Mouse (Mus musculus): Measurements from ENCODE around the gene Kcna6. TPM values are rescaled to one million over a fixed set of nuclear protein-coding genes. Genes with fewer than 3 reads are reported as not detected.

Kcna6 gene
- polyA plus RNA-seq, 1 experiment from 2014 or later, result 0.21 TPM

GRCm38 (mm10) chr6:126685135-126685534, 55.3 kb downstream of the Kcna6 start:
- H3K27me3 ChIP-seq (replicated peaks; ENCODE audit: insufficient read depth, low read length), result no peaks in the 10 kb centered on the region
- TF ChIP-seq CTCF (IDR thresholded peaks at IDR 0.05) (no peak), EP300 (IDR thresholded peaks at IDR 0.05) (no peak)
- ATAC-seq, result no peak

GRCm38 (mm10) chr6:126678961-126679360, 61.5 kb downstream of the Kcna6 start:
- TF ChIP-seq EP300 (IDR thresholded peaks at IDR 0.05) (no peak), CTCF (IDR thresholded peaks at IDR 0.05) (peak; percentile 42)
- ATAC-seq (no peak), DNase-seq (ENCODE audit: low spot score) (no peak)
- Histone ChIP-seq H3K4me2 (replicated peaks; ENCODE audit: low read depth, low read length) (no peak overlapping the region), H3K9ac (replicated peaks; ENCODE audit: low read depth) (no peak overlapping the region), H3K4me1 (ENCODE audit: insufficient read depth, low read depth, low read length) (no peaks in the 10 kb centered on the region), H3K27ac (ENCODE audit: low read length) (no peak overlapping the region), H3K9me3 (ENCODE audit: low read length) (no peaks in the 10 kb centered on the region), H3K36me3 (ENCODE audit: insufficient read depth, low read length) (no peaks in the 10 kb centered on the region), H3K27me3 (replicated peaks; ENCODE audit: insufficient read depth, low read length) (no peaks in the 10 kb centered on the region), H3K4me3 (ENCODE audit: low read depth, low read length) (no peak overlapping the region)
- WGBS, result 63% methylated on average over 7 of the region's 7 CpGs

More at GRCm38 (mm10) chr6:126685135-126685534, 55.3 kb downstream of the Kcna6 start:
- H3K4me1 ChIP-seq (ENCODE audit: insufficient read depth, low read depth, low read length), result no peaks in the 10 kb centered on the region
- H3K9me3 ChIP-seq (ENCODE audit: low read length), result no peaks in the 10 kb centered on the region
- no peak overlapping the region for H3K4me3 ChIP-seq (ENCODE audit: low read depth, low read length)
- no peak for DNase-seq (ENCODE audit: low spot score)
- H3K9ac ChIP-seq (replicated peaks; ENCODE audit: low read depth), result no peak overlapping the region
- H3K36me3 ChIP-seq (ENCODE audit: insufficient read depth, low read length), result no peaks in the 10 kb centered on the region
- no peak overlapping the region for H3K27ac ChIP-seq (ENCODE audit: low read length)
- H3K4me2 ChIP-seq (replicated peaks; ENCODE audit: low read depth, low read length), result no peak overlapping the region
- 38% methylated on average over 3 of the region's 3 CpGs for WGBS

GRCm38 (mm10) chr6:126667001-126667400, 73.5 kb downstream of the Kcna6 start:
- Histone ChIP-seq H3K27me3 (replicated peaks; ENCODE audit: insufficient read depth, low read length) (no peaks in the 10 kb centered on the region), H3K9ac (replicated peaks; ENCODE audit: low read depth) (no peak overlapping the region), H3K36me3 (ENCODE audit: insufficient read depth, low read length) (no peaks in the 10 kb centered on the region), H3K4me1 (ENCODE audit: insufficient read depth, low read depth, low read length) (no peaks in the 10 kb centered on the region), H3K9me3 (ENCODE audit: low read length) (no peaks in the 10 kb centered on the region), H3K4me2 (replicated peaks; ENCODE audit: low read depth, low read length) (no peak overlapping the region), H3K4me3 (ENCODE audit: low read depth, low read length) (no peak overlapping the region), H3K27ac (ENCODE audit: low read length) (no peak overlapping the region)
- no peak for TF ChIP-seq CTCF (IDR thresholded peaks at IDR 0.05)
- no peak for ATAC-seq
- WGBS, result 90% methylated on average over 5 of the region's 5 CpGs
- DNase-seq (ENCODE audit: low spot score), result no peak

- no peaks in the 10 kb centered on the region for H3K27me3 ChIP-seq (replicated peaks; ENCODE audit: insufficient read depth, low read length)
- no peaks in the 10 kb centered on the region for H3K4me1 ChIP-seq (ENCODE audit: insufficient read depth, low read depth, low read length)
- no peaks in the 10 kb centered on the region for H3K36me3 ChIP-seq (ENCODE audit: insufficient read depth, low read length)
- H3K9me3 ChIP-seq (ENCODE audit: low read length), result no peaks in the 10 kb centered on the region
- no peak for DNase-seq (ENCODE audit: low spot score)
- no peak overlapping the region for H3K4me2 ChIP-seq (replicated peaks; ENCODE audit: low read depth, low read length)
- no peak overlapping the region for H3K27ac ChIP-seq (ENCODE audit: low read length)
- H3K4me3 ChIP-seq (ENCODE audit: low read depth, low read length), result no peak overlapping the region
- 46% methylated on average over 6 of the region's 6 CpGs for WGBS
- no peak overlapping the region for H3K9ac ChIP-seq (replicated peaks; ENCODE audit: low read depth)
- ATAC-seq, result no peak
- TF ChIP-seq CTCF (IDR thresholded peaks at IDR 0.05) (no peak), EP300 (IDR thresholded peaks at IDR 0.05) (no peak)
Measured at GRCm38 (mm10) chr6:126666091-126666490, 74.4 kb downstream of the Kcna6 start.

GRCm38 (mm10) chr6:126664569-126664968, 75.9 kb downstream of the Kcna6 start:
- Histone ChIP-seq H3K9me3 (ENCODE audit: low read length) (no peaks in the 10 kb centered on the region), H3K4me3 (ENCODE audit: low read depth, low read length) (no peak overlapping the region), H3K27me3 (replicated peaks; ENCODE audit: insufficient read depth, low read length) (no peaks in the 10 kb centered on the region), H3K27ac (ENCODE audit: low read length) (no peak overlapping the region), H3K36me3 (ENCODE audit: insufficient read depth, low read length) (no peaks in the 10 kb centered on the region), H3K4me1 (ENCODE audit: insufficient read depth, low read depth, low read length) (no peaks in the 10 kb centered on the region), H3K9ac (replicated peaks; ENCODE audit: low read depth) (no peak overlapping the region), H3K4me2 (replicated peaks; ENCODE audit: low read depth, low read length) (no peak overlapping the region)
- ATAC-seq, result no peak
- no peak for DNase-seq (ENCODE audit: low spot score)
- 49% methylated on average over 3 of the region's 3 CpGs for WGBS
- TF ChIP-seq CTCF (IDR thresholded peaks at IDR 0.05) (no peak), EP300 (IDR thresholded peaks at IDR 0.05) (no peak)

Other genes starting within 250 kb of the Kcna6 start
- 1.5 TPM in 2 replicates for gene Kcna5, start 205.3 kb downstream of the Kcna6 start, polyA plus RNA-seq (2015; fragmentation: Nextera tagmentation; extraction: Ambion mirVana)
- 0.08 and 0.12 TPM in 2 replicates for gene Kcna1, start 94.3 kb downstream of the Kcna6 start, polyA plus RNA-seq (2015; fragmentation: Nextera tagmentation; extraction: Ambion mirVana)
- 136 and 141 TPM in 2 replicates for gene Ndufa9, start 108.5 kb upstream of the Kcna6 start, polyA plus RNA-seq (2015; fragmentation: Nextera tagmentation; extraction: Ambion mirVana)
- gene Akap3, start 112.4 kb upstream of the Kcna6 start, polyA plus RNA-seq (2015; fragmentation: Nextera tagmentation; extraction: Ambion mirVana), result not detected in 2 replicates
- 0.23 and 0.37 TPM in 2 replicates for gene Dyrk4, start 181.2 kb upstream of the Kcna6 start, polyA plus RNA-seq (2015; fragmentation: Nextera tagmentation; extraction: Ambion mirVana)
- gene Rad51ap1, start 198.9 kb upstream of the Kcna6 start, polyA plus RNA-seq (2015; fragmentation: Nextera tagmentation; extraction: Ambion mirVana), result 5.3 and 7.5 TPM in 2 replicates
- gene D6Wsu163e, start 199.3 kb upstream of the Kcna6 start, polyA plus RNA-seq (2015; fragmentation: Nextera tagmentation; extraction: Ambion mirVana), result 12.3 and 13.7 TPM in 2 replicates

Measured in lung, postnatal 0 days (tissue).